Mouse (Mus musculus) ES-CJ7 (cell line): Measurements from ENCODE around the gene Prkrip1.
"Not testable (repeated sequence)": the region's sequence is repeated elsewhere in the genome, so short reads cannot be mapped to it uniquely, and the experiment has no call there.

ENCODE experiments used
- DNase-seq: peaks from one replicate; pipeline ENCODE4 v3.0.0; 2011; ENCODE audit warnings: low read depth, low spot score

The Prkrip1 gene

GRCm38 (mm10) chr5:136211341-136212102 lies 12.8 kb upstream of the Prkrip1 start:
- DNase-seq, result not testable (repeated sequence)

- no peak for DNase-seq
Observed at GRCm38 (mm10) chr5:136210549-136210948, 11.8 kb upstream of the Prkrip1 start.

- peak; percentile 81 for DNase-seq
Observed at GRCm38 (mm10) chr5:136201832-136202231, 3.1 kb upstream of the Prkrip1 start.

- DNase-seq, result peak; percentile 42
Observed at GRCm38 (mm10) chr5:136199526-136199925, 763 bp upstream of the Prkrip1 start.

GRCm38 (mm10) chr5:136191870-136192269 lies 6.9 kb downstream of the Prkrip1 start:
- peak; percentile 35 for DNase-seq

GRCm38 (mm10) chr5:136186723-136187122 lies 12.0 kb downstream of the Prkrip1 start:
- DNase-seq, result peak; percentile 52

GRCm38 (mm10) chr5:136183766-136184165 lies 15.0 kb downstream of the Prkrip1 start:
- DNase-seq, result no peak

- DNase-seq, result no peak
Observed at GRCm38 (mm10) chr5:136182830-136183229, 15.9 kb downstream of the Prkrip1 start.

- no peak for DNase-seq
Observed at GRCm38 (mm10) chr5:136182049-136182448, 16.7 kb downstream of the Prkrip1 start.

GRCm38 (mm10) chr5:136181197-136181596 lies 17.6 kb downstream of the Prkrip1 start:
- DNase-seq, result no peak

GRCm38 (mm10) chr5:136179594-136179993 lies 19.2 kb downstream of the Prkrip1 start:
- DNase-seq, result peak; percentile 57

GRCm38 (mm10) chr5:136173606-136174463 lies 24.9 kb downstream of the Prkrip1 start:
- no peak for DNase-seq

GRCm38 (mm10) chr5:136172939-136173338 lies 25.8 kb downstream of the Prkrip1 start:
- DNase-seq, result no peak

GRCm38 (mm10) chr5:136171363-136172341 lies 27.1 kb downstream of the Prkrip1 start:
- peak; percentile 19 for DNase-seq

- DNase-seq, result peak; percentile 50
Observed at GRCm38 (mm10) chr5:136170512-136171362, 28.0 kb downstream of the Prkrip1 start, which contains the start of gene Orai2. Gene Orai2 (minus strand): TSS chr5:136170713.

- DNase-seq, result no peak
Observed at GRCm38 (mm10) chr5:136169626-136170511, 28.9 kb downstream of the Prkrip1 start.

GRCm38 (mm10) chr5:136168071-136168470 lies 30.7 kb downstream of the Prkrip1 start:
- peak; percentile 41 for DNase-seq

- DNase-seq, result no peak
Observed at GRCm38 (mm10) chr5:136167296-136167695, 31.5 kb downstream of the Prkrip1 start.

- DNase-seq, result no peak
Observed at GRCm38 (mm10) chr5:136165246-136165645, 33.5 kb downstream of the Prkrip1 start.
